Mouse (Mus musculus) hematopoietic stem cell, adult 5-6 weeks (primary cell): ENCODE results near the gene Ptpdc1. TPM values are rescaled to one million over a fixed set of nuclear protein-coding genes. Genes with fewer than 3 reads are reported as not detected.

ENCODE experiments used
- ATAC-seq, 2 experiments: fragments of 125-278 bp in 1 of 2; replicated peaks in 1 of 2; 2 replicates each; pipeline ENCODE4 v1.8.0; 2016 to 2017; ENCODE audit warnings: inconsistent platforms in 2 of 2, mild to moderate bottlenecking in 2 of 2, moderate number of reproducible peaks in 2 of 2, low read depth in 1 of 2, moderate TSS enrichment in 1 of 2; ENCODE audit not compliant: low FRiP score in 2 of 2, poor library complexity in 2 of 2, severe bottlenecking in 2 of 2, insufficient read depth in 1 of 2, low TSS enrichment in 1 of 2
- total RNA-seq: library from RNA; stranded (forward); fragments of 172-1452, 232-1000 nt; gene quantifications from 2 replicates; pipeline ENCODE4 v1.2.3, GENCODE M21; 2017

Ptpdc1 gene
- total RNA-seq, 1 experiment from 2014 or later: 4.1 TPM

- ATAC-seq: no peak
Measured at GRCm38 (mm10) chr13:48659254-48660220, 34.1 kb upstream of the Ptpdc1 start.

DNA sequence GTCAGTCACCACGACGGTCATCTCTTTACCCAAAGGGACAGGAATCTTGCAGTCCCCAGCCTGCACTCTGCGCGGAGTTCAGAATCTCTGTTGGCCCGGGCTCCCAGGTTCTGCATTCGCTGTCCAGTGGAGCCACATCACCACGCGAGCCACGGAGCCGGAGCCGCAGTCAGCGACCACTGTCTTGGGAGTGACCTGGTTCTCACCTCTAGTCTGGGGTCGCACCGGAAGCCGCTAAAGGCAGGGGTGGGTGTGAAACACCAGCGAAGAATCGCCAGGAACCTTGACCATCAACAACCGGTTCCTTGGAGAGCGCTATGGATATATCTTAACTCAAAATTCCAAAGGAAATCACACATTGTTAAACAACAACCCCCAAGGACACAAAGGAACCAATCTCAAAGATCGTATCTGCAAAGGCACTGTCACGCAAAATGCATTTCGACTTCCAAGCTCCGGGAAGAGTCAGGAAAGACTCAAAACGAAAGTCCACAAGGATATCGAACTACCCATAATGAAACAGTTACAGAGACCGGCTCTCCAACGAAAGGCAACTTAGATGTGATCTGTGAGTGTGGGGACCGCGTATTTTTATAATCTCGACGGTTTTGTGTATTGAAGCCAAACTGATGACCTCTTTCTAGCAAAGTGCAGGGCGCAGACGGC, 33.3 kb upstream of the Ptpdc1 start:
- no peak for ATAC-seq

- ATAC-seq: no peak
Measured at GRCm38 (mm10) chr13:48657791-48658190, 32.3 kb upstream of the Ptpdc1 start.

GRCm38 (mm10) chr13:48655637-48656036, 30.2 kb upstream of the Ptpdc1 start:
- peak; percentile 54; a peak in 1 of 4 replicates for ATAC-seq

DNA sequence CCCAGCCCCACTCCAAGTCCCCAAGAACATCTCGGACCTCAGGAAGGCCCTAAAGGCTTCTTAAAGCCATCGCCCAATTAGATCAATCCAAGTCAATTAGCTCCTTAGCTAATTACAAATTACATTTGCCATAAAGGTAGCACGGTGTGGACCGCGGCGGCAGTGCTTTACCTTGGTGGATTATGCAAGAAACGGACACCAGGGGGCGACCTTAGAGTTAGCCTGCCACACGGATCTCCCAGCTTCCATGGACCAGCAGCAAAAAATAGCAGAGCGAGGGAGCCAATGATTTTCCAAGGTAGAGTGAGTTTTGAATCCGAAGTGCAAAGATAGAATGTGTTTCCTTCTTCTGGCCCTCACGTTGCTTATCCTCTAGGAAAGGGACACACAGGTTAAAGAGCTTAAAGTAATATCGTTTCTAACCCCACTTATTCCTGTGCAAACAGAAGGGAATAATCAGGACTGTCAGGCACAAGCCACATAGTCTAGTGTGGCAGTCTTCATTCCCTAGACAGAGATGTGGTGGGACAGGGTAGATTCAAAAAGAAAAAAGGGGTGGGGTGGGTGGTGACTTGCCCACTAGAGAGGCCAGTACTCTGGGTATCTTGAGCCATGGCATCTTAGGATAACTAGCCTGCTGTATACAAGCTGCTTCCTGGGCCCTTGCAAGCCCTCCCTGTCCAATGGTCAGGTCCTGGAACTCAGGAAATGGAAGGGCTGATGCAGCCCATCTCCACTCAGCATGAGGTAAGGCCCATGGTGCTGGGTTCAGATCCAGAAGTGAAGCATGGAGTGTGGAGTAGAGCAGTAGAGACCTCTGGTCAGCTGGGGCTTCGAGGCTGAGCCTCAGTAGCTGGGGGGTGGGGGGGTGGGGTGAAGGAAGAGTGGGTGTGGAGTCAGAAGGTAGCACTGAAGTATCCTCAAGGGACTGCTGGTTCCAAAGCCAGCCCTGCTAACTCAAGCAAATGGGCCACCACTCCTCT, 28.6 kb upstream of the Ptpdc1 start:
- ATAC-seq: peak; percentile 65 to 68; a peak in 3 of 4 replicates

DNA sequence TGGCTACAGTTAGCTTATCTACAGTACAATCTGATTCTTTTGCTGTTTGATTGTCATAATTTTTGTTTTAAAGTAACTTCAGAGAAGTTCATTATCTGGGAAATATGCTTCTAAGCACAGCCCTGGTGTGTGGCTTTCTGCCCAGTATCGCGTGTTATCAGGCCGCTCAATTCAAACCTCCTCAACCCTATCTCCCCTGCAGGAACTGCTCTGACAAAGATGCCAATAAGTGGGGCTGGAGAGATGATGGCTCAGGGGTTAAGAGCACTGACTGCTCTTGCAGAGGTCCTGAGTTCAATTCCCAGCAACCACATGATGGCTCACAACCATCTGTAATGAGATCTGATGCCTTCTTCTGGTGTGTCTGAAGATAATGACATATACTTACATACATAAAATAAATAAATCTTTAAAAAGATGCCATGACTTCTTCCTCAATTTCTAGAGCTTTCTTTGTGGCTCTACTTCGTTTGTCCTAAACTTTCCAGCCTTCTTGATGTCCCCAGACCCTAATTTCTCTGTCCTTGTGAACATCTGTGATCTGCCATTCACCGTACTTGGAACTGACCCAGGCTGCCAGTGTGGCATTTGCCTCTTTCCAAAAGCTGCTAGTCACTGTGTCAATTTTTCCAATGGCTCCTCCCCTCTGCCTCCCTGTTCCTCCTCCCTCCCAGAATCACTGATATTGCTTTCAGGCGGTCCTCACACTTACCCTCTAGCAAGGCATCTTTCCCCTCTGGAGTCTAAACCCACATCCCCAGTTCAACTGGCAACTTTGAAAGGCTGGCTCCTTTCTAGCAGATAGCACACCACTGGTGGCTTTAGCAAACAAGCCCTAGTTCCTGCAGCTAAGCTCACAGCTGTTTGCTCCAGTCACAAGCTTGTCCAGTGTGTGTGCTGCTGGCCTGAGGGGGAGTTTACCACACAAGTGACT, 25.9 kb upstream of the Ptpdc1 start:
- ATAC-seq: no peak

DNA sequence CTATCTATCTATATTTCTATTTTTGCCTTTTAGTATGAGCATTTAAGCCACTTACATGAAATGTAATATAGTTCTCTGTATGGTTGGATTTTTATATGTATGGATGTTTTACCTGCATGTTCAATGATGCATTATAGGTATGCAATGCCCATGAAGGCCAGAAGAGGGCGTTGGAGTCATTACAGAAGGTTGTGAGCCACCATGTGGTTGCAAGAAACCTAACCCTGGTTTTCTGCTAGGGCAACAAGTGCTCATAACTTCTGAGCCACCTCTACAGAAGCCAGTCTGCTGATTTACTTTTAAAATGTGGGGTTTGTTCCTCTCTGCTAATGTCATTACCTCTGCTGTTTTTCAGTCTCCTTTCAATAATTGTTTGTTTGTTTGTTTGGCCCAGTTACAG, 25.2 kb upstream of the Ptpdc1 start:
- ATAC-seq: no peak; a peak in 1 of 4 replicates

GRCm38 (mm10) chr13:48646696-48647095, 21.2 kb upstream of the Ptpdc1 start:
- ATAC-seq: no peak

DNA sequence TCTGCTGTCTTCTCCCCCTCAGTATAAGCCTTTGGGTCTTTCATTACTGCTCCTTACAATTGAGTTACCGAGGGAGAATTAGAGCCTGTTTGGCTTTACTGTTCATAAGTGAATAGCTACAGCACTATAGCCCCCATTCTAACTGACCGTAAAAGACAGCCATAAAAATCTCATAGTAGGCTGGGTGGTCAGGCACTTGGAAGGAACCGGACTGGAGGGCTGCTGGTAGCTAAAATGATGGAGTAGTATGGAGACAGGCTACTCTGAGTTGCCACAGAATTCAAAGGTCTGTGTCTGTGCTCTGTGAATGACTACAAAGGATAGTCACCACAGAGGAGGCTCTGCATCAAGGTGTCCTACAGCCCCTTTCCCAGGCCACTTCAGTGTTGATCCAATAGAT, 18.5 kb upstream of the Ptpdc1 start:
- no peak for ATAC-seq

GRCm38 (mm10) chr13:48643072-48643471, 17.6 kb upstream of the Ptpdc1 start:
- no peak for ATAC-seq

GRCm38 (mm10) chr13:48639570-48639969, 14.1 kb upstream of the Ptpdc1 start:
- peak; percentile 64 to 89; a peak in 3 of 4 replicates for ATAC-seq

DNA sequence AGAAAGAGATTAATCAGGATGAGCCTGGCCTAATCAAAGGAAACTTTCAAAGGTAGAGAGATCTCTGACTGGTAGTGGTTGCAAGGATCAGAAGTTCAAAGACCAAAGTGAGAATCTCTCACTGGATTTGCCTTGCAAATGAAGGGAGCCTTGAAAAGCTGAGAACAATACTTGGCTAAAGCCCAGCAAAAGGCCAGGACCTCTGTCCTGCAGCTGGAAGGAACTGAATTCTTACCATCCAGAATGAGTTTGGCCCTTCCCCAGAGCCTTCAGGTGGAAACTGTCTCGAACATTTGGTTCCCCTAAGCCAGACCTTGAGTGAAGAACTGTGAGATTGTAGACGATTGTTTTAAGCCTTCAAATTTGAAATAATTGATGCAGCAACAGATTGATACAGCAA, 12.2 kb upstream of the Ptpdc1 start:
- no peak for ATAC-seq

GRCm38 (mm10) chr13:48631691-48632090, 6.2 kb upstream of the Ptpdc1 start:
- no peak for ATAC-seq

- peak; percentile 33 to 34; a peak in 2 of 4 replicates for ATAC-seq
Measured at GRCm38 (mm10) chr13:48624968-48625398, 481 bp downstream of the Ptpdc1 start.

DNA sequence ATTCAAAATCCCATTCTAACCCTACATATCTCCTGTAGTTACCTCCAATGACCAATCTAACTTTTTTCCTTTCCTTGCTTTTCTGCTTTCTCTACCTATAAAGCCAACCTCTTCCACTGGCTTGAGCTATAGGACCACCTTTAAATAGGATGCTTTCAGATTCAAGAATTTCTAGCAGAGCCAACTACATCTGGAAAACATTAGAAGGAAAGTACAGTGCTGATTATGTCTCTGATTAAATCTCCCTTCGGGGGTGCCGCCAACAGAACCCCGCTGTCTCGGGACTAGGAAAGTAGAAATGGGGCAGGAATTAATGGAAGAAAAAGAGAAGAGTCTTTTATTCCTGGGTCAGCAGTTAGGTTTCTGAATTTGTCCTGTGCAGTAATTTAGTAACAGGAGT, 6.6 kb downstream of the Ptpdc1 start:
- no peak for ATAC-seq

DNA sequence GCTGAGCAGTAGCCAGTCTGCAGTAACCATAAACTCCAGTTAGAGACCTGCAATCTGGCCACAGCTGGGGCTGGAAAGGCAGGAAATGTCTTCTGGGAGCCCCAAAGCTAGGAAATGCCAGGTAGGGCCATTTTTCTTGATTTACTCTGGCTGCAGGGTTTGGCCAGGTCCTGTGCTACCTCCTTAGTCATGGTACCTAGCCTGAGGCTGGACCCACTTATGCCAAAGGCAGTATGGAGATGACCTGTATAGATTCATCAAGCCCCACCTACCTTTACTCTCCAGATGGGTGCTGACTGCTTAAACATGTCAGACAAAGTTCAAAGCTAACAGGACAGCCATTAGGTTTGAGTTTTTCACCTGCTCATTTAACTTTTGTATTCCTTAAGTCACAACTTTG, 7.7 kb downstream of the Ptpdc1 start:
- no peak for ATAC-seq
